Mouse (Mus musculus) neural tube, embryonic 10.5 days (tissue): Measurements from ENCODE around the gene Shank1.

ENCODE experiments used
- DNase-seq: peaks from one replicate; pipeline ENCODE4 v3.0.0-alpha.2; 2017; ENCODE audit warnings: low spot score; ENCODE audit errors: extremely low spot score

Shank1 gene

GRCm38 (mm10) chr7:44304775-44305641 is 5.0 kb upstream of the Shank1 start:
- peak; percentile 98 for DNase-seq

GRCm38 (mm10) chr7:44305686-44306085 is 4.4 kb upstream of the Shank1 start:
- no peak for DNase-seq

GRCm38 (mm10) chr7:44306516-44307240 is 3.4 kb upstream of the Shank1 start, which contains the start of gene Clec11a:
TSS of gene Clec11a (minus strand) at chr7:44306902.
- no peak for DNase-seq

DNA sequence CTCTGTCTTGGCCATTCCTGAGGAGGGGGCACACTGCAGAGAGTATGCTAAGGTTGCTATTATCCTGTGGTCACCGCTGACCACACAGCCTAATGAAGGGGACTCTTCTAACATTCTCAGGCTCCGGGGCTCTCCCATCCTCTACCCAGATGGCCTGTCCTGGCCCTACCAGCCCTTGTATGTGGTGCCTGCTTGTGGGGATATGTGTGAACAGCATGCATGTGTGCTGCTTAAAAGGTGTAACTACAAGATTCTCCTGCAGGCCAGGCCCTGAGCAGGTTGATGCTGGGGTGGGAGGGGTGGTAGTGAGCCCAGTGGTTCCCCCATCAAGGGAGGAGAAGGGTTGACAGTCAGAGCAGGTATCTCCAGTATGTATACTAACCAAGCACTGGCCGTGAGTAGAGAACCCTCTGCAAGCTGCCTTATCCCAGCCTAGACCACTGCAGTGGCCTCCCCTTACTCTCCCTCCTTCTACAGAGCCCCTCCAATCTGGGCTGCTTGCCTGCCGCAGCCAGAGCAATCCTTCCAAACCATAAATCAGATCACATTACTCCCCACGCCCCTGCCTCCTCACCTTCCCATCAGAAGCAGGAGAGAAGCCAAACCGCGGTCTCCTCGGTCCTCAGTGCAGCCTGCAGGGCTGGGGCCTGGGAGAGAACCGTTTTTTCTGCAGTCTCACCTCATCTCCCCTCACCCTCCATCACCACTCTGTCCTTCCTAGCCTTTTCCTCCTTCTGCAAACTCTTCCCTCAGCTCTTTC is 2.6 kb upstream of the Shank1 start:
- DNase-seq: peak; percentile 16

GRCm38 (mm10) chr7:44310285-44310877 is 328 bp downstream of the Shank1 start:
- DNase-seq: peak; percentile 57

DNA sequence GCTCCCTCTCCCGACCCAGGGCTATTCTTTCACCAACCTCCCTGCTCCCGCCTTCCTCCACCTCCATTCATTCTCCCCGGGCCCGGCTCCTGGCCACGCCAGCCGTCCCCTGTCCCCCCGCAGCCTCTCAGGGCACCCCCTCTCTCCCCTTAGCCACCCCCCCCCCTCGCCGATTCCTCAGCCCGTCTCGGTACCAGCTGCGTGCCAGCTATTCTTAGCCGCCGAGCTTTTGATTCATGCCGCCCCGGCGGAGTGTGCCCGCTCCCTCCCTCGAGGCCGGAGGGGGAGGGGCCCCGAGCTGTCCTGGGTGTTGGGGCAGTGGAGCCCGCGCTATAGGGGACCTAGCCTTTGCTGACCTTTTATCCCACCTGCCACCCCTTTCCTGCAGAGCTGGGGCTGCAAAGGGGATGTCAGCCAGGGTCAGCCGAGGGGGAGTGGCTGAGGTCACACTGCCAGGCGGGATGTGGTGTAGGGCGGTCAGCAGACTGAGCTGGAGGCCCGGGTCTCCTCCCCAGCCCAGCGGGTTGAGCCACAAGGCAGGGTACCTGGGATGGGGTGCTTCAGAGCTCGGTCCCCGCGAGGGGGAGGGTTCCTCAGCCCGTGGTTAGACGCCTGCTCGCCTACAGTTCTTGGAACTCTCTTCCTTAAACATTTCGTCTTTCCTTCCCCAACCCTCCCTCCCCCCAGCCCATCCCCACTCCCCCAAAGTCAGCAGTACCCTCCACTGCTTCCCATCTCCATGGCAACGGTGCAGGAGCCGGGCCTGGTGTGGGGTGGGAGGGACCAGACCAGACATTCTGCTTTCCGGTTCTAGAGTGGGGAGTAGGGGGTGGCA is 1.0 kb downstream of the Shank1 start:
- DNase-seq: peak; percentile 59

DNA sequence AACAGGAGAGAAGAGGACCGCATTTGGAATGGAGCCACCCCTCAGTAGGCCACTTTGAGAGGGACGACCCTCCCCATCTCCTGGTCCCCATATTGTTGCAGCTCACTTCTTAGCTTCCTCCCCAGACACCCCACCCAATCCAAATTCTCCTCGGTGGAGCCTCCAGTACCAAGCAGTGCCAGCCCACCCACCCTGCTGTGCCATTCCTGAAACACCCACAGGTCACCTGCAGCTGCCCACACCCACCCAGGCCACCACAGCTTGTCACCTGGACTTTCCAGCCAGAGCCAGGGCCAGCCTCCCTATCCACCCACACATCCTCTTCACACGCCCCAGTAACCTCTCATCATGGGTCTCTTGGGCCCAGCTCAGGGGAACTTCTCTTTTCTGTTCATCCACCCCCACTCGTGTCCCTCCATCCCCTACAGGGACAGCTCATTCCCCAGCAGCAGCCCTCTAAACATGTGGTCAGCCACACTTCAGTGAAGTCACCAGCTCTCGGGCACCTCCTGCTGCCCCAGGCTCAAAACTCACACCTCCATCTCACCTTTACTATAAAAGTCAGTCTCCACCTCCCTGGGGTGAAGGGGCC is 1.8 kb downstream of the Shank1 start:
- no peak for DNase-seq

GRCm38 (mm10) chr7:44312484-44312883 is 2.4 kb downstream of the Shank1 start:
- no peak for DNase-seq

DNA sequence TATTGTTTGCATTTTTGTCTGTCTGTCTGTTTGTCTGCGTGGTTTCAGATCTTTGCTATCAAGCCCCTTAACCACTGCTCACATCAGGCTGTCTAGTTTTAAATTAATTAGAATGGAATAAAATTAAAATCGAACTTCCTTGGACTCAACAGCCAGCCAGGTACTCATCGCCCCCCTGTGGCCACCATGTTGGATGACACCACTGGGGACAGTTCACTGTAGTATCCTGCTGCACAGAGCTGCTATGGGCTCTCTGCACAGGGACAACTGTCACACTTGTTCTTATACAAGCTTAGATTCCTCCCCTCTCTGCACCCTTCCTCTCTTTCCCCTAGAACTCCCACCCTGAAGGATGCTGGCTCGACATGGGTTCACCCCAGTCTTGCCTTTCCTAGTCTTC is 7.9 kb downstream of the Shank1 start:
- peak; percentile 21 for DNase-seq

- DNase-seq: no peak
These were observed 10.8 kb downstream of the Shank1 start for GRCm38 (mm10) chr7:44320886-44321285.

DNA sequence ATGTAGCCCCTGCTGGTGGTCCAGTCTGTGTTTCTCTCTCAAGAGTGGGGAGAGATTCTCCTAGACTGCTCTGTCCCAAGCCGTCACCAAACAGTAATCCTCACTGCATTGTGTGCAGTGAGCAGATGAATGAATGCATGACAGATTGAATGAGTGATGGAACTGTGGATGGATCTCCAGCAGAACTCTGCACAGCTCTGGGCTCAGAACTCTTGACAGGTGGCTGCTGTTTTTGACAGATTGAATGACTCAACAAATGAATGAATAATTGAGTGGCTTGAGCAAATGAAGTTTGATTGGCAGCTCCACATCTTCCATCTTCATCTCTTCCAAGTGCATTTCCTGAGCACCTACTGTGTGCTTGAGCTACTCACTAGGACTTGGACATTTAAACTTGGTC is 12.2 kb downstream of the Shank1 start:
- no peak for DNase-seq

- no peak for DNase-seq
These were observed 16.6 kb downstream of the Shank1 start for GRCm38 (mm10) chr7:44326614-44327013.

DNA sequence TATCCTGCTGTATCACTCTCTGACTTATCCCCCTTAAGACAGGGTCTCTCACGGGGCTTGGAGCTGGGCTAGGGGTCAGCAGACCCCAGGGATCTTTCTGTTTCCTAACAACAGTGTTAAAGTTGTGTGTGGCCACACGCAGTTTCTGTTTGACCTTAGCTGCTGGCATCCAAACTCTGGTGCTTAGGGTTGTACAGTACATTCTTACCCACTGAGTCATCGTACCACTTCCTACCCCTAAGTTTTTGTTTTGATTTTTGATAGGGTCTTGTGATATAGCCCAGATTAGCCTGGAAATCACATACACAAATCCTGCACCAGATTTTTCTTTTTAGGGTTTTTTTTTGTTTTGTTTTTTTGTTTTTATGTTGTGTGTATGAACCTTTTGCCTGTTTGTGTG is 22.3 kb downstream of the Shank1 start:
- DNase-seq: no peak

DNA sequence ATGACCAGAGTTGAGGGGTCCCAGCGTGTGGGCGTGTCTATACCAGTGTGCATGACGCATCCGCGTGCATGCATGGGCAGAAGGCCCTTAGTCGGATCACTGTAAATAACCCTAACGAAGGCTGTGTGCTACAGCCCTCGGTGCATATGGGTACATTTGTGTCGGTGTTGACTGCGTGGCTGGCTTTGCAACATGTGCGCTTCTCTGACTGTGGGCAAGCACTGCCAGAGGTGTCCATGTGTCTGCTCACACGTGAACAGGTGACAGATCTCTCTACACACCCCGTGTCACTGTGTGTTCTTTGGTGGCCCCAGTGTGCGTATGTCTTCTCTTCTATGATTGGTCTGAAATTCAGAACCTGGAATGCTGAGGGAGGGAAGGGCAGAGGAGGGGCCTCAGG is 24.1 kb downstream of the Shank1 start:
- no peak for DNase-seq

DNA sequence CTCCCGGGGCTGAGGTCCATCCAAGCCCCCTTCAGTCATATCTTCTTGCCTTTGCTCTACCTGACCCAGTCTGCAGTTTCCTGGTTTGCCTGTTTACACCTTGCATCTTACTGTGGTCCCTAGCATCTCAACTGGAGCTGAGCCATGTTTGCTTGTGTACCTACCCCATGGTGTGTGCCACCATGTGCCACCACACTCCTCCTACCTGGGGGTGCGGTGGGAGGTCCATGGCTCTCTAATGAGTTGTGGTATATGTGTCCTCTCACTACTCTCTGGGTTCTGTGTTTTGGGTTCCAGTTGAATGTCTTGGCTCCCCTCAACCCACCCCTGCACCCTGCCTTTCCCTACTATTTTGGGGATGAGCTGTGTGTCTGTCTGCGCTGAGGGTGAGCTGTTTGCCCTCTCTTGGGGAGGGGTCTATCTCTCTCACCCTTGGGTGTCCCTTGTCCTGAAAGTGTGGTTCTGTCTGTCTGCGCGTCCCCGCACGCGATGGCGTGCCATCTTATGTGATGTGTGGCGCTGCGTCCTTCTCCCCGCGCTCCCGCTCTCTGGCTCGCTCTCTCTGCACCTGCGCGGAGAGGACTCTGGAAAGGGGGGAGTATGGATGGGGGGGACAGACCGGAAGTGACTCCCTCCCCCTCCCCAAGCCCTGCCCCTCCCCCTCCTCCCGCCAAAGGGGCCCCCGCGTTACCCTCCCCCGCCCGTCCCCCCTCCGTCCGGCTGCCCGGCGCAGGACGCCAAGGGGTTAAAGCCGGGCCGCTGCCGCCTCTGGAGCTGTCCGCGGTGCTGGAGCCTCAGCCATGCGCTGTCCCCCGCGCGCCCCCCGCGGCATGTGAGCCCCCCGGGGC is 25.2 kb downstream of the Shank1 start:
- peak; percentile 66 for DNase-seq

- DNase-seq: no peak
These were observed 26.3 kb downstream of the Shank1 start for GRCm38 (mm10) chr7:44336046-44337021.

DNA sequence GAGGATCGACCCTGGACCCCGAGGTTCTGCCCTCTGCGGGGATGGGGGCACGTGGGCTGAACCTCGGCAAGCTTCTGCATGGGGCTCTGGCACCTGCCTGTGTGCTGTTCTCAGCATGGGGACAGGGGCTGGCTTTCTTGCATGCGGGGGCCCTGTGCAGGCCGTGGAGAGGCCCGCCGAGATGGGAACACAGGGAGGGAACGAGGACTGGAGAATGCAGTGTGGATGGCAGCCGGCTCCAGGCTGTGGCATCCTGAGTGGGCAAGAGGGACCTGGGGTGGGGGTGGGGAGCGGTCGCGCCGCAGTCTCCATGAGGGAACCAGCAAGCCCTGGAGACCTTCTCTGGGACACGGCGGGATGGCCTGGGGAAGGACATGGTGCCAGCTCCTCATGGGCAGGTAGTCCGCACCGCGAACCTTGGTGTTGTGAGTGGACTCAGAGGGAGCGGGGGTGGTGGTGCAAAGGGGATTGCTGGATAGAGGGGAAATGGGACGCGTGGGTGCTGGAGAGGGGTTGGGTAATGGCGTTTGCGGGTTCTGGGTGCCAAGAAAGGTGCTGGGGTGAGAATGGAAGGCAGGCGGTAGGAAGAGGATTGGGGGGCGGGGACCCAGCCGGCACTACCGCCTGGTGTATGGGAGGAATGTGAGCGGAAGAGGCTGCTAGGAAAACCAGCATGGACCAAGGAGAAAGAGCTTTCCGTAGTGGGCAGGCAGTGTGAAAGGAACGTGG is 27.2 kb downstream of the Shank1 start:
- no peak for DNase-seq
